Comparison of ENCODE assay signal across 11 mouse cellular contexts in the genomic region with DNA sequence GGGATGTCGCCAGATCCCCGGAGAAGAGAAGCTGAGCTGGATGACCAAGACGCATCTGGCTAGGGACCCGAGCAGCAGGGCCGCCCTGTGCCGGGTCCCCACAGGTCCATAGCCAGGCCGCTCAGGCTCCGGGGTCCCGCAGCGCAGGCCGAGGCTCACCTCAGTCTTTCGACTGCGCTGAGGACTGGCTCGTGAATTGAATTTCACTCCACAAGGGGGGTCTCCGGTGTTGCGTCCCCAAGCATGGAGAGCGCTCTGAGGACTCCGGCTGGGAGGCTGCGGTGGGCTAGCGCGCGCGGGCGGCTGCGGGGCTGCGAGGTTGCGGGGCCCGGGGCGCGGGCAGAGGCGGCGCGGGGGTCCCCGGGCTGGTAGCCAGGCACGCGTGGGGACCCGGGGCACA. TPM values are rescaled to one million over a fixed set of nuclear protein-coding genes. Genes with fewer than 3 reads are reported as not detected.
A peak's percentile ranks its signal among the peaks of the same experiment; 100 is the strongest.
DNase-seq lines count a peak whose midpoint lies in the region; ATAC-seq and TF ChIP-seq lines count a peak whose summit lies in the region.
"Had no signal": no experiment of that assay in that cellular context is flagged by ENCODE, and none has a peak within 500 bp of the region (broad histone marks: within the 10 kb centered on the region; RNA-seq: fewer than 3 reads in every experiment).

No protein-coding gene starts in this region.

- no peak overlapping the region for H3K9ac ChIP-seq in embryonic facial prominence, embryonic 15.5 days
- H3K9ac ChIP-seq in intestine, embryonic 14.5 days (ENCODE audit: low read length), result 0 out of 2 replicates have a peak overlapping the region, but pooled peaks have one; percentile 13
- peak overlapping the region; percentile 55 for H3K9ac ChIP-seq in neural tube, embryonic 15.5 days (replicated peaks)

- peaks cover 73% of the 10 kb centered on the region for H3K27me3 ChIP-seq in embryonic facial prominence, embryonic 15.5 days
- H3K27me3 ChIP-seq in intestine, embryonic 14.5 days (replicated peaks; ENCODE audit: control insufficient read depth, insufficient read depth, low read length), result peaks cover 65% of the 10 kb centered on the region
- H3K27me3 ChIP-seq in neural tube, embryonic 15.5 days (replicated peaks), result peaks cover 64% of the 10 kb centered on the region

- H3K4me3 ChIP-seq in left cerebral cortex, adult 2 months, result peak overlapping the region; percentile 69
- H3K4me3 ChIP-seq in embryonic facial prominence, embryonic 15.5 days (replicated peaks), result peak overlapping the region; percentile 46
- H3K4me3 ChIP-seq in intestine, embryonic 14.5 days (ENCODE audit: low read depth, low read length), result peak overlapping the region; percentile 30
- H3K4me3 ChIP-seq in neural tube, embryonic 15.5 days (replicated peaks), result peak overlapping the region; percentile 53

- H3K27ac ChIP-seq in left cerebral cortex, adult 2 months, result peak overlapping the region; percentile 85
- no peak overlapping the region for H3K27ac ChIP-seq in embryonic facial prominence, embryonic 15.5 days (replicated peaks)
- H3K27ac ChIP-seq in intestine, embryonic 14.5 days (ENCODE audit: low read depth), result no peak overlapping the region
- no peak overlapping the region for H3K27ac ChIP-seq in neural tube, embryonic 15.5 days (replicated peaks)

- no peak for ATAC-seq in embryonic facial prominence, embryonic 15.5 days (ENCODE audit: insufficient number of reproducible peaks, low FRiP score, low TSS enrichment, low read depth)
- no peak for ATAC-seq in intestine, embryonic 14.5 days (replicated peaks; ENCODE audit: low FRiP score, low TSS enrichment, low read depth)
- no peak for ATAC-seq in neural tube, embryonic 15.5 days (ENCODE audit: low FRiP score)

- H3K9me3 ChIP-seq in embryonic facial prominence, embryonic 15.5 days (replicated peaks), result no peaks in the 10 kb centered on the region
- no peaks in the 10 kb centered on the region for H3K9me3 ChIP-seq in intestine, embryonic 14.5 days (ENCODE audit: control insufficient read depth, low read length)
- H3K9me3 ChIP-seq in neural tube, embryonic 15.5 days (replicated peaks), result no peaks in the 10 kb centered on the region

- H3K4me1 ChIP-seq in embryonic facial prominence, embryonic 15.5 days, result peaks cover 11% of the 10 kb centered on the region
- no peaks in the 10 kb centered on the region for H3K4me1 ChIP-seq in intestine, embryonic 14.5 days (replicated peaks; ENCODE audit: control insufficient read depth, insufficient read depth, low read length)
- H3K4me1 ChIP-seq in neural tube, embryonic 15.5 days, result peaks cover 25% of the 10 kb centered on the region

- no peaks in the 10 kb centered on the region for H3K36me3 ChIP-seq in embryonic facial prominence, embryonic 15.5 days
- no peaks in the 10 kb centered on the region for H3K36me3 ChIP-seq in intestine, embryonic 14.5 days (ENCODE audit: control insufficient read depth, insufficient read depth, low read length)
- no peaks in the 10 kb centered on the region for H3K36me3 ChIP-seq in neural tube, embryonic 15.5 days

- peak in 1 of 2 experiments; percentile 26 for DNase-seq in left cerebral cortex, adult 2 months (ENCODE audit: extremely low spot score in 1 of 2, low spot score in 2 of 2)
- DNase-seq in left cerebral cortex, adult 8-10 months (ENCODE audit: low spot score in 2 of 2), result no peak
- no peak for DNase-seq in intestine, embryonic 14.5 days (ENCODE audit: low spot score)
- no peak for DNase-seq in cerebellum, postnatal 25 days
- DNase-seq in kidney, adult 9 months, result no peak
- no peak for DNase-seq in urinary bladder, adult 18-20 months (ENCODE audit: low spot score in 2 of 2)
- DNase-seq: gastrocnemius, postnatal 36 days; thymus, postnatal 4 days had no signal

- WGBS in embryonic facial prominence, embryonic 15.5 days, result under 1% methylated on average over 33 of the region's 37 CpGs
- WGBS in intestine, embryonic 14.5 days, result under 1% methylated on average over 31 of the region's 37 CpGs
- WGBS in neural tube, embryonic 15.5 days, result 1% methylated on average over 27 of the region's 37 CpGs

- intact Hi-C loops in left cerebral cortex, adult 2 months (cut with DNase I), result loop anchor here (5.0 kb wide), 7 partner anchors 65 to 610 kb away; no protein-coding TSS in a partner anchor

- H3K4me2 ChIP-seq in embryonic facial prominence, embryonic 15.5 days (replicated peaks), result peak overlapping the region; percentile 78
- H3K4me2 ChIP-seq in intestine, embryonic 14.5 days (ENCODE audit: low read length), result peak overlapping the region; percentile 53
- peak overlapping the region; percentile 96 for H3K4me2 ChIP-seq in neural tube, embryonic 15.5 days

- TF ChIP-seq CTCF in left cerebral cortex, adult 2 months (IDR thresholded peaks at IDR 0.05), result no peak

RNA-seq across cellular contexts. Expression of gene Tmem132d, which starts 0.5 kb away (rescaled TPM):
- total RNA-seq in left cerebral cortex, adult 2 months (2021), result 10 to 100 TPM; 57.7 to 59.9 TPM
- total RNA-seq in left cerebral cortex, adult 8-10 months (2022), result 10 to 100 TPM; 49.1 to 62.3 (median 54.6) TPM
- 1.1 and 1.8 TPM in 2 replicates for polyA plus RNA-seq in embryonic facial prominence, embryonic 15.5 days (2015; fragmentation: Nextera tagmentation; extraction: Ambion mirVana)
- 0.15 and 0.20 TPM in 2 replicates for polyA plus RNA-seq in intestine, embryonic 14.5 days (2014; fragmentation: Nextera tagmentation; extraction: Ambion mirVana)
- 3.0 and 3.1 TPM in 2 replicates for polyA plus RNA-seq in neural tube, embryonic 15.5 days (2015; fragmentation: Nextera tagmentation; extraction: Ambion mirVana)
- total RNA-seq: MEL had no signal
